Mouse (Mus musculus) forebrain, embryonic 14.5 days (tissue): ENCODE measurements around the gene Gm49601. TPM values are rescaled to one million over a fixed set of nuclear protein-coding genes. Genes with fewer than 3 reads are reported as not detected.
A peak's percentile ranks its signal among the peaks of the same experiment; 100 is the strongest.

Experiments
- ATAC-seq: fragments of 200-750 bp; cut with Nextera tagmentation; 2 replicates; pipeline ENCODE4 v1.8.0; 2017; ENCODE audit warnings: mild to moderate bottlenecking, moderate library complexity
- DNase-seq: peaks from one replicate; pipeline ENCODE4 v3.0.0-alpha.2; 2015; ENCODE audit warnings: low spot score
- H3K27ac ChIP-seq: fragments of 300-500 bp; sonication (generic); 2 replicates; pipeline ENCODE4 v1.5.1; 2014; ENCODE audit warnings: low read depth, mild to moderate bottlenecking, control low read depth, low read length, moderate library complexity
- H3K27me3 ChIP-seq: fragments of 300-500 bp; sonication (generic); replicated peaks from 2 replicates; pipeline ENCODE4 v1.6.1; 2014; ENCODE audit warnings: low read length, control low read depth, mixed read lengths; ENCODE audit not compliant: control insufficient read depth, insufficient read depth
- H3K36me3 ChIP-seq: fragments of 300-500 bp; sonication (generic); 2 replicates; pipeline ENCODE4 v1.6.1; 2014; ENCODE audit warnings: low read length, control low read depth; ENCODE audit not compliant: control insufficient read depth, insufficient read depth
- H3K4me1 ChIP-seq: fragments of 300-500 bp; sonication (generic); 2 replicates; pipeline ENCODE4 v1.6.1; 2014; ENCODE audit warnings: antibody characterized with exemption, low read length, control low read depth; ENCODE audit not compliant: control insufficient read depth, insufficient read depth
- H3K4me2 ChIP-seq: fragments of 300-500 bp; sonication (generic); 2 replicates; pipeline ENCODE4 v1.6.1; 2014; ENCODE audit warnings: mild to moderate bottlenecking, control low read depth, low read length
- H3K4me3 ChIP-seq: fragments of 300-500 bp; sonication (generic); 2 replicates; pipeline ENCODE4 v1.5.1; 2014; ENCODE audit warnings: low read depth, low read length, control low read depth
- H3K9ac ChIP-seq: fragments of 300-500 bp; sonication (generic); 2 replicates; pipeline ENCODE4 v1.6.1; 2014; ENCODE audit warnings: mild to moderate bottlenecking, low read length, control low read depth, moderate library complexity
- H3K9me3 ChIP-seq: fragments of 300-500 bp; sonication (generic); replicated peaks from 2 replicates; pipeline ENCODE4 v1.6.1; 2016; ENCODE audit warnings: low read length, control low read depth, mixed read lengths; ENCODE audit not compliant: control insufficient read depth
- WGBS: fragments of 180-500 bp; shearing (Covaris S2); extraction: QIAGEN DNeasy Blood & Tissue Kit; methylation state at CpG from one replicate; pipeline ENCODE4 v1.1.7; 2014; 5-methylcytosine and 5-hydroxymethylcytosine counted together
- polyA plus RNA-seq: library from polyadenylated mRNA; unstranded; fragments of >200 nt; fragmentation: Nextera tagmentation; extraction: Ambion mirVana; gene quantifications from 2 replicates; pipeline ENCODE4 v1.2.1, GENCODE M21; 2014

The Gm49601 gene
- 5.7 and 8.2 TPM in 2 replicates for polyA plus RNA-seq

DNA sequence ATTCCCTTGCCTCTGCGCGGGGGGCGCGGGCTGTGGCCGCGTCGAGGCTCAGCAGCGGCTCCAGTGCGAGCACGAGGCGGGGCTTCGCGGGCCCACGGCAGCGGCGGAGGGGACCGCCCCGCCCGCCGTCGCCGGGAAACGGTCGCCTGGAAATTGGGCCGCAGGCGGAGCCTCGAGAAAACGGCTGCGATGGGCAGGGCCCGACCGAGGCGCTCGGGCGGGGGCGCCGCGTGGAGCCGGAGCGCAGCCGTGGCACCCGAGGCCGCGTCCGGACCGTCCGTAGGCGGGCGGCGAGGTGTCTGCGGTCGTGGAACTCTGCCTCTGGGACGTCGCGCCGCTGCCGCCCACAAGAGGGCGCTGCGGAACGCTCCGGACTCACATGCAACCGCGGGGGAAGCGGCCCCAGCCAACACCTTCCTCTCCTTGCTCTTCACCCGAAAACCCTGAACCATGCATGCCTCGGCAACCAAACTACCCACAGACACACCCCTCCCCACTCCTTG is at the start of gene Gm49601:
Gm49601 (minus strand) TSS at position 52 of the 503 bp plus-strand sequence.
- Histone ChIP-seq H3K36me3 (peaks cover 41% of the 10 kb centered on the region), H3K4me2 (peak within 1 kb of the TSS; percentile 79), H3K9me3 (no peaks in the 10 kb centered on the region), H3K4me1 (peaks cover 28% of the 10 kb centered on the region), H3K27ac (no peak within 1 kb of the TSS), H3K27me3 (peaks cover 56% of the 10 kb centered on the region), H3K9ac (peak within 1 kb of the TSS; percentile 65), H3K4me3 (peak within 1 kb of the TSS; percentile 84)
- WGBS, result under 1% methylated on average over 55 of the region's 65 CpGs
- ATAC-seq (peak; percentile 47), DNase-seq (peak; percentile 76)

DNA sequence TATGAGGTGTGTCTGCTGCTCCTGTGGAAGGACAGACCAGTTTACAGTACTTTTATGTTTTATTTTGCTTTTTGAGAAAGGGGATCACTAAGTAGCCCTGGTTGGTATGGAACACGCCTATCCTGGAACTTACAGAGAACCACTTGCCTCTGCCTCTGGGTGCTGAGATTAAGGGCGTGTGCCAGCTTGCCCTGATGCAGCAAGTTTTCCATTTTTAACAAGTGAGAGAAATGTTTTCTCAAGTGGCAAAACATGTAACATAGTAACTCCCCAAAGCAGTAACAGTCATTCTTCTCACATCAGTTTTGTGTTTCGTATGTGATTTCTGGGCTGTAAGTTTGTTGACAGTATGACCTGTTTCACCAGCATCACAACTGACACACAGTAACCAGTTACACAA is 46.8 kb upstream of the Gm49601 start:
- Histone ChIP-seq H3K27me3 (no peaks in the 10 kb centered on the region), H3K9ac (no peak overlapping the region), H3K27ac (no peak overlapping the region), H3K4me2 (no peak overlapping the region), H3K4me1 (no peaks in the 10 kb centered on the region), H3K36me3 (no peaks in the 10 kb centered on the region), H3K4me3 (no peak overlapping the region), H3K9me3 (no peaks in the 10 kb centered on the region)
- ATAC-seq (no peak), DNase-seq (no peak)
- WGBS, result 83% methylated on average over 3 of the region's 3 CpGs

DNA sequence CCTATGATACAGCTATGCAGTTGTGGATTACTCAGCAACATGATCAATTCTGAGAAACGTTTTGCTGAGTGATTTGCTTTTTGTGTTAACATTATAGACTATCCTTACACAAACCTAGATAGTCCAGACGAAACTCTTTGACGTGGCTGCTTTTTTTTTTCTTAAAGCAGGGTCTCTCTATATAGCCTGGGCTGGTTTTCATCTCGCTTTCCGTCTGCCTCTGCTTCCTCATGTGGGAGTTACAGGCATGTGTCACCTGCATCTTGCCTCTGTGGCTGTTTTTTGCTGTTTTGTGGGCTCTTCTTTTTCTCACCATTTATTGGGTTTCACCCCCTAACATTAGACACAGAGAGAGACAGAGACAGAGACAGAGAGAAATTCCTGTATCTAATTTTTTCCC is 45.8 kb upstream of the Gm49601 start:
- Histone ChIP-seq H3K36me3 (no peaks in the 10 kb centered on the region), H3K9ac (no peak overlapping the region), H3K27ac (no peak overlapping the region), H3K27me3 (no peaks in the 10 kb centered on the region), H3K4me1 (no peaks in the 10 kb centered on the region), H3K4me2 (no peak overlapping the region), H3K4me3 (no peak overlapping the region), H3K9me3 (no peaks in the 10 kb centered on the region)
- DNase-seq (no peak), ATAC-seq (no peak)
- 78% methylated on average over 5 of the region's 5 CpGs for WGBS

- 68% methylated on average over 6 of the region's 6 CpGs for WGBS
- H3K27ac ChIP-seq, result no peak overlapping the region
- ATAC-seq (no peak), DNase-seq (no peak)
- H3K36me3 ChIP-seq, result no peaks in the 10 kb centered on the region
- no peak overlapping the region for H3K9ac ChIP-seq
- no peaks in the 10 kb centered on the region for H3K4me1 ChIP-seq
- no peak overlapping the region for H3K4me3 ChIP-seq
- H3K27me3 ChIP-seq, result no peaks in the 10 kb centered on the region
- no peak overlapping the region for H3K4me2 ChIP-seq
- H3K9me3 ChIP-seq, result no peaks in the 10 kb centered on the region
Observed at GRCm38 (mm10) chr16:18669914-18670313, 43.7 kb upstream of the Gm49601 start.

GRCm38 (mm10) chr16:18658597-18658996 is 32.4 kb upstream of the Gm49601 start:
- Histone ChIP-seq H3K9me3 (no peaks in the 10 kb centered on the region), H3K36me3 (no peaks in the 10 kb centered on the region), H3K27me3 (no peaks in the 10 kb centered on the region), H3K9ac (no peak overlapping the region), H3K4me2 (no peak overlapping the region), H3K4me1 (no peaks in the 10 kb centered on the region), H3K4me3 (no peak overlapping the region), H3K27ac (no peak overlapping the region)
- DNase-seq (no peak), ATAC-seq (no peak)
- 83% methylated on average over 4 of the region's 4 CpGs for WGBS

GRCm38 (mm10) chr16:18655372-18656098 is 29.3 kb upstream of the Gm49601 start:
- 69% methylated on average over 5 of the region's 5 CpGs for WGBS

GRCm38 (mm10) chr16:18653290-18654160 is 27.3 kb upstream of the Gm49601 start:
- Histone ChIP-seq H3K9ac (no peak overlapping the region), H3K9me3 (no peaks in the 10 kb centered on the region), H3K27me3 (no peaks in the 10 kb centered on the region), H3K4me2 (no peak overlapping the region), H3K36me3 (no peaks in the 10 kb centered on the region), H3K27ac (no peak overlapping the region), H3K4me1 (no peaks in the 10 kb centered on the region), H3K4me3 (no peak overlapping the region)
- ATAC-seq (no peak), DNase-seq (no peak)
- 83% methylated on average over 6 of the region's 6 CpGs for WGBS

More at GRCm38 (mm10) chr16:18655372-18656098, 29.3 kb upstream of the Gm49601 start:
- Histone ChIP-seq H3K4me2 (no peak overlapping the region), H3K27ac (no peak overlapping the region), H3K4me3 (no peak overlapping the region), H3K27me3 (no peaks in the 10 kb centered on the region), H3K4me1 (no peaks in the 10 kb centered on the region), H3K9me3 (no peaks in the 10 kb centered on the region), H3K9ac (no peak overlapping the region), H3K36me3 (no peaks in the 10 kb centered on the region)
- DNase-seq (no peak), ATAC-seq (no peak)

DNA sequence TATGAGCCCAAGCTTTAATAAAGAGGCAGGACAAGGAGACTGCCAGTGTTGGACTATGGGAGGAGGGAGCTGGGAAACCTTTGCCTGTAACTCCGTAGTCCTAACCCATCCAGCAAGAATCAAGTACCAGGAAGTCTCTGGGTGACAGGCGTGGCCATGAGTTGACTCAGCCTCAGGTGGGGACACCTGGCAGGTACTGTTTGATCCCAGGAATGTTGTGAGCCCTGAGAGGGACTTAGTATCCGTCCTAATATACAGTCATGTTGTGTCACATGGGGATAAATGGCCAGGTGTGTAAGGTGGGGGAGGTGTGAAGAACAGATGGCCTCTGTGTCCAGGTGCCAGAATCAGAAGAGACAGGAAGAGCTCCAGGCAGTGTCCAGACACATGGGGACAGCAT is 22.9 kb upstream of the Gm49601 start:
- Histone ChIP-seq H3K9me3 (no peaks in the 10 kb centered on the region), H3K9ac (no peak overlapping the region), H3K4me1 (no peaks in the 10 kb centered on the region), H3K27me3 (no peaks in the 10 kb centered on the region), H3K4me3 (no peak overlapping the region), H3K36me3 (no peaks in the 10 kb centered on the region), H3K27ac (no peak overlapping the region), H3K4me2 (no peak overlapping the region)
- 67% methylated on average over 3 of the region's 3 CpGs for WGBS
- no peak for DNase-seq
- ATAC-seq, result no peak
